In the genomic region with DNA sequence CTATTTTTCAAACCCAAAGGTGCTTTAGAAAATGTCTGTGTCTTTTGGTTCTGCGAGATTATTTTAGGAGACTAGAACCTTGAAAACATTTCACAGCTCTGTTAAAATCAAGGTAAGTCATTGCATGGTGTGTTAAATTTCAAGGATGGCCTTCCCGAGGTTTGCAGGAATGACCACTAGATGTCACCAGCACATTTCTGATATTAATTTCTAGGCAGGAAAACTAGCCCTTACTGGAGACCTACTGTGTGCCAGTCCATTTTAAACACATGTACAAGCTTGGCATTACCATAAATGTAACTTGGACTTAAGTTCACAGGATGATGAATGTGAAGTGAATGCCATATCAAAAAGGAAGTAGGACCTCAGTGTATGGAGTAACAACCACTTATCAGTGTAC, we compare ENCODE assay signal across 12 mouse cellular contexts.
DNase-seq lines count a peak whose midpoint lies in the region; ATAC-seq and TF ChIP-seq lines count a peak whose summit lies in the region.
"Had no signal": no experiment of that assay in that cellular context is flagged by ENCODE, and none has a peak within 500 bp of the region (broad histone marks: within the 10 kb centered on the region; RNA-seq: fewer than 3 reads in every experiment).

No protein-coding gene starts in this region.

- H3K4me1 ChIP-seq in heart, postnatal 0 days (ENCODE audit: control insufficient read depth, insufficient read depth): no peaks in the 10 kb centered on the region
- no peaks in the 10 kb centered on the region for H3K4me1 ChIP-seq in midbrain, postnatal 0 days (ENCODE audit: insufficient read depth, low read length)
- no peaks in the 10 kb centered on the region for H3K4me1 ChIP-seq in midbrain, embryonic 16.5 days (ENCODE audit: control insufficient read depth, insufficient read depth, low read length)
- H3K4me1 ChIP-seq: liver, embryonic 12.5 days had no signal

- ATAC-seq in heart, postnatal 0 days (ENCODE audit: insufficient read depth, low read depth): no peak
- no peak for ATAC-seq in midbrain, postnatal 0 days (ENCODE audit: low FRiP score)
- no peak for ATAC-seq in midbrain, embryonic 16.5 days
- ATAC-seq: liver, embryonic 12.5 days had no signal

- DNase-seq in heart, postnatal 0 days (ENCODE audit: low spot score): no peak
- no peak for DNase-seq in heart, adult 18-20 months
- peak; percentile 11 for DNase-seq in midbrain, postnatal 0 days (ENCODE audit: low spot score)
- peak; percentile 4 for DNase-seq in R1 (ENCODE audit: low read depth, low spot score)
- no peak for DNase-seq in thymus, postnatal 25 days
- DNase-seq in B cell, adult 2 months: no peak
- DNase-seq: adrenal gland, postnatal 36 days; gastrocnemius, postnatal 14 days; kidney, postnatal 36 days had no signal

- TF ChIP-seq EP300 in heart, postnatal 0 days (IDR thresholded peaks at IDR 0.05; ENCODE audit: low read depth): no peak

- H3K36me3 ChIP-seq in heart, postnatal 0 days (replicated peaks; ENCODE audit: control insufficient read depth, insufficient read depth, low read length): no peaks in the 10 kb centered on the region
- no peaks in the 10 kb centered on the region for H3K36me3 ChIP-seq in midbrain, postnatal 0 days (ENCODE audit: insufficient read depth, low read length)
- no peaks in the 10 kb centered on the region for H3K36me3 ChIP-seq in midbrain, embryonic 16.5 days (ENCODE audit: control insufficient read depth, insufficient read depth, low read length)
- H3K36me3 ChIP-seq: liver, embryonic 12.5 days had no signal

- no peaks in the 10 kb centered on the region for H3K9me3 ChIP-seq in heart, postnatal 0 days (replicated peaks; ENCODE audit: control insufficient read depth, low read length)
- H3K9me3 ChIP-seq in midbrain, postnatal 0 days (ENCODE audit: low read length): no peaks in the 10 kb centered on the region
- no peaks in the 10 kb centered on the region for H3K9me3 ChIP-seq in midbrain, embryonic 16.5 days (replicated peaks; ENCODE audit: control insufficient read depth, low read length, poor library complexity, severe bottlenecking)
- H3K9me3 ChIP-seq: liver, embryonic 12.5 days had no signal

- no peaks in the 10 kb centered on the region for H3K27me3 ChIP-seq in heart, postnatal 0 days (ENCODE audit: control insufficient read depth, insufficient read depth, low read length)
- no peaks in the 10 kb centered on the region for H3K27me3 ChIP-seq in midbrain, postnatal 0 days (ENCODE audit: insufficient read depth, low read length)
- H3K27me3 ChIP-seq in midbrain, embryonic 16.5 days (ENCODE audit: control insufficient read depth, insufficient read depth, low read depth, low read length): no peaks in the 10 kb centered on the region
- H3K27me3 ChIP-seq: liver, embryonic 12.5 days had no signal

- H3K4me3 ChIP-seq in heart, postnatal 0 days (ENCODE audit: low read depth, low read length): no peak overlapping the region
- no peak overlapping the region for H3K4me3 ChIP-seq in midbrain, postnatal 0 days (ENCODE audit: low read depth, low read length)
- H3K4me3 ChIP-seq in midbrain, embryonic 16.5 days (ENCODE audit: low read depth, low read length): no peak overlapping the region
- H3K4me3 ChIP-seq: liver, embryonic 12.5 days had no signal

- H3K4me2 ChIP-seq in heart, postnatal 0 days (ENCODE audit: low read depth, low read length): no peak overlapping the region
- no peak overlapping the region for H3K4me2 ChIP-seq in midbrain, postnatal 0 days (ENCODE audit: low read depth, low read length, poor library complexity, severe bottlenecking)
- no peak overlapping the region for H3K4me2 ChIP-seq in midbrain, embryonic 16.5 days (ENCODE audit: low read length)
- H3K4me2 ChIP-seq: liver, embryonic 12.5 days had no signal

- H3K27ac ChIP-seq in heart, postnatal 0 days (ENCODE audit: low read depth): no peak overlapping the region
- no peak overlapping the region for H3K27ac ChIP-seq in midbrain, postnatal 0 days (ENCODE audit: low read depth, low read length)
- no peak overlapping the region for H3K27ac ChIP-seq in midbrain, embryonic 16.5 days (ENCODE audit: low read length)
- H3K27ac ChIP-seq: liver, embryonic 12.5 days; macrophage had no signal

- no peak overlapping the region for H3K9ac ChIP-seq in heart, postnatal 0 days (replicated peaks; ENCODE audit: low read depth, low read length)
- H3K9ac ChIP-seq in midbrain, postnatal 0 days (replicated peaks; ENCODE audit: low read length, poor library complexity, severe bottlenecking): no peak overlapping the region
- no peak overlapping the region for H3K9ac ChIP-seq in midbrain, embryonic 16.5 days (ENCODE audit: low read depth, low read length)
- H3K9ac ChIP-seq: liver, embryonic 12.5 days had no signal

- peak; percentile 45 for TF ChIP-seq CTCF in heart, postnatal 0 days (IDR thresholded peaks at IDR 0.05; ENCODE audit: low read depth)
- peak; percentile 67 for TF ChIP-seq CTCF in midbrain, postnatal 0 days (IDR thresholded peaks at IDR 0.05)

- 16% methylated on average over 2 of the region's 2 CpGs for WGBS in heart, postnatal 0 days
- 24% methylated on average over 2 of the region's 2 CpGs for WGBS in midbrain, postnatal 0 days
- 34% methylated on average over 2 of the region's 2 CpGs for WGBS in midbrain, embryonic 16.5 days

Comparison
In these comparisons a context has a peak if more than half of its experiments do, and no peak if none do; other contexts are left out.
1. DNase-seq: peak in midbrain, postnatal 0 days (single experiment) and R1 (single experiment); none in heart, postnatal 0 days (single experiment), heart, adult 18-20 months (0 of 2), thymus, postnatal 25 days (single experiment) and B cell, adult 2 months (0 of 2).